Mouse (Mus musculus): ENCODE results near the gene Gpr137.

Gene Gpr137

DNA sequence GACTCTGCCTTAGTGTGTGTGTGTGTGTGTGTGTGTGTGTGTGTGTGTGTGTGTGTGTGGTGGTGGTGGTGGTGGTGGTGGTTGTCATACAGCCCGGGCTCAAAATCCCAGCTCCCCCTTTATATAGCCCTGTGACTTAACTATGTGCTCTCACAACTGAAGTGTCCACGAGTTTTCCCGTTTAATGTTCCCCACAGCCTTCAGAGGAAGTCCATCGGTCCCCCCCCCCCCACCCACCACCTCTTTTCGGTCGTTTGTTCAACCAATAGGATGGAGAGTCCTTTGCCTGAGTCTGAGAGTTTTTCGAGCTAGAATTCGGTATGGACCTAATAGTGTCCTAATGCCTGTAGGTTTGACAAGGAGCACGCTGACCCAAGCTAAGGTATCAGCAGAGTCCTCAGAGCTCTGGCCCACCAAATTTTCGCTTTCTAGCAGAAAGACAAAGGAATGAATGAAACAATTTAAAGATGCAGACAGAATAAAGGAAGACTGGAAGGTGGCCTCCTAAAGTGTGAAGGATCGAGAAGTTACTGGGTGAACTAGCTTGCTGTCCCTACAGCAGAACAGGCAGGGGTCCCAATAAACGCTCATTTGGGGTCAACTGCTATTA, 31.4 kb upstream of the Gpr137 start:
- DNase-seq (ENCODE audit: low read depth, low spot score), result no peak

DNA sequence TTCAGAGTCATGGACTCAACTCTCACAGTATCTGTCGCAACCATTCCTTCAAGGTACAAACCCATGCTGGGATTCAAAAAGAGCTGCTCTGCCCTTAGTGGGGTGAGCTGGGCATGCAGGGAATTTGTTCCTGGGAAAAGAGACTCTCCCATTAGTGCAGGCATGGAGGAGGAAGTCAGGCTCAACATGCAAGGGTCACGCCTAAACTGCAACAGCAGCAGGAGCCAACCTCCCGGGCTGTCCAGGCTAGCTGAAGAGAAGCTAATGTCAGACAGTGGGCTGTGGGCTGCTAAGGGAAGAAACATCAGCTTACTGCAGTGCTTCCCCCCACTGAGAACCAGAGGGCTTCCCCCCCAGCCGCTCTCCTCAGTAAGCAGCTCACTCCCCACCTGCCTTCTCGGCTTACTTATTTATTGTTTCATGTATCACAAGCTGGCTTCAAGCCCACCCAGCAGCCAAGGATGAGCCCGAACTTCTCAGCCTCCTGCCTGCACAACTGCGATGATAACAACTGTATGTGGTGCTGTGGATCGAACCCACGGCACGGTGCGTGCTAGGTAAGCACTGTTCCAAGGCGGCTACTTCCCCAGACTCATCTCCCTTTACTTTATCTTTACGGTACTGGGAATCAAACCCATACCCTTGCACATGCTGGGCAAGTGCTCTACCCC, 30.1 kb upstream of the Gpr137 start:
- no peak for DNase-seq (ENCODE audit: low read depth, low spot score)

DNA sequence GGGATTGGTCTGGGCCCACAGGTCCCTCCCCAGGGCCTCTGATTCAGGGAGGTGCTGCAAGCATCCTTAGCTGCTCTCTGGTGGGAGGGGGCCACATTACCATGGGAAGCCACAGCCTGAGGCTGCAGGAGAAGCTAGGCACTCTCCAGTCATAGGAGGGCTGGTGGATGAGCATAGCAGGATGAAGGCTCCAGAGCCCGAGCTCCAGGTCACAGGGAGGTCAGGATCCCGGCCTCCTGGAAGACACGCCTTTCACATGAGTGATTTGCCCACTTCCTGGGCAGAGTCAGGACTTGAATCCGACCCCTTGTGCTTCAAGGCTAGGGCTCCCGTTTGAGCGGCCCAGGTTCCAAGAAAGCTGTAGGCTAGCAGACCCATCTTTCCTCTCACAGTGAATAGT, 29.4 kb upstream of the Gpr137 start:
- DNase-seq (ENCODE audit: low read depth, low spot score), result no peak

DNA sequence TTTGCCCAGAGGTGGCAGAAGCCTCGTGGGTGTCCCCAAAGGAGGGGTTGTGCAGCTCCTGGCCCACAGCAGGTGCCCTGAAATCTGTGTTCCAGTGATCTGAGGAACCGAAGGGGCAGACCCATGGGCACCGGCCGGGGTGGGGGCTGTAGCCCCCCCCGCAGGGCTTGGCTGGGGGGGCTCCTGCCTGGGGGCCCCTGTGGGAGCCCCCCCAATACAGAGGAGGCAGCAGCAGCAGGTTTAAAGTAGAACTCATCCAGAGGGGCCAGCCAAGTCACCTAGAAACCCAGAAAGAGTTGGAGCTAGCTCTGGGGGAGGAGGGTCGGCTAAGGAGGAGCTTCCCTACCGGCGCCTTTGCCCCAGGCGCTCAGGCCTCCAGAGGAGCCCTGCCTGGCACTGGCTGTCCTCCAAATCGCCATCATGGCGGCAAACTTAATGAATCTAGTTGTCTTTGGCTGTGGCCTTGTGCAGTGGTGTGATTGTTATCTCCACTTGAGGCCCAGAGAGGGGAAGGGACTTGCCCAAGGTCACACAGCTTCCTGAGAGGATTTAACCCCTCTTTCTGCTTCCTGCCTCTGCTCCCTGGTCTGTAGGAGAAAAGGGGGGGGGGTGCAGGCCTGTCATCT, 28.3 kb upstream of the Gpr137 start:
- DNase-seq (ENCODE audit: low read depth, low spot score), result no peak

DNA sequence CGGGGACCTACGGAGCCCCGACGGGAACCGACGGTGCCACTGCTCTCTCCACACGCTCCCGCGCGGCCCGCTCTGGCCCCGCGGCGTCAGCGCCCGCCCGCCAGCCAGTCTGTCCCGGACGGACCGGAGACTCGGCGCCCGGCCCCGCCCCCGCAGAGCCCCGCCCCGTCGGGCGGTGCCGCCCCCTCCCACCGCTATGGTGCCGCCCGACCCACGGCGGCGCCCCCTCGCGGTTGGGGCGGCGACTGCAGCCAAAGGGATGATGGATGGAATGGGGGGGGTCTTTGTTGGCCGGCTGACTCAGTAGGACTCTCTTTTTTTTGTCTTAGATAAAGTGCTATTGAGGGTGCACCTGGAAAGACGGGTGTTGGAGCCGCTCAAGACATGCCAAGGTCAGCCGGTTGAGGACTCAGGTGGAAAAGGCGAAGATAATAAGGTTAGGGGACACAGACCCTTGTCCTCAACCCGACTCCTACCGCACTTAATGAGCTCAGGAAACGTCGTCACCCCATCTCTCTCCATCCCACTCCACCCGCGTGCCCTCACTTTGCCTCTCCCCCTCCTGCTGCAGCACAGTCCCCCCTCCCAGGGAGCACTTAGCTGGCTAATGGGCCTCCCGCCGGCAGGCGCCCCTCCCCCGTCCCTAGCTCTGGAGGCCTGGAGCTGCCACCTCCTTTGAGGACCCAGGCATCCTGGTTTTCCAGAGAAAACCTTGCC, 27.5 kb upstream of the Gpr137 start:
- DNase-seq (ENCODE audit: low read depth, low spot score), result no peak

DNA sequence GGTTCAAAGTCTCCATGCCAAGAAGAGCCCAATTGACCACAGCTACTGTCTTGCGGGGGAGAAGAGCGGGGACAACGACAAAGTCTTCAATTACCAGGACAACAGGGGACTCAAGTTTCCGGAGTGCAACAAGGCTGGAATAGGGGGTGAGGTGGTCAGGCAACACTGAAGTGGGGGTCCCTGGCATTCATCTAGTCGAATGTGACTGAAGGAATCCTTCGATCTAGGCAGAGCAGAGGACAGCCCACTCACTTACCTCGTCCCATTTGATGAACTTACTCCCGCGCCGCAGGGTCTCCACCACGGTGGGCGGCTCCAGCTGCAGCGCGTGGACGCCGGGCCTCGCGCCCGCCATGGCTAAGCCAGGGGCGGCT, 27.0 kb upstream of the Gpr137 start:
- no peak for DNase-seq (ENCODE audit: low read depth, low spot score)

DNA sequence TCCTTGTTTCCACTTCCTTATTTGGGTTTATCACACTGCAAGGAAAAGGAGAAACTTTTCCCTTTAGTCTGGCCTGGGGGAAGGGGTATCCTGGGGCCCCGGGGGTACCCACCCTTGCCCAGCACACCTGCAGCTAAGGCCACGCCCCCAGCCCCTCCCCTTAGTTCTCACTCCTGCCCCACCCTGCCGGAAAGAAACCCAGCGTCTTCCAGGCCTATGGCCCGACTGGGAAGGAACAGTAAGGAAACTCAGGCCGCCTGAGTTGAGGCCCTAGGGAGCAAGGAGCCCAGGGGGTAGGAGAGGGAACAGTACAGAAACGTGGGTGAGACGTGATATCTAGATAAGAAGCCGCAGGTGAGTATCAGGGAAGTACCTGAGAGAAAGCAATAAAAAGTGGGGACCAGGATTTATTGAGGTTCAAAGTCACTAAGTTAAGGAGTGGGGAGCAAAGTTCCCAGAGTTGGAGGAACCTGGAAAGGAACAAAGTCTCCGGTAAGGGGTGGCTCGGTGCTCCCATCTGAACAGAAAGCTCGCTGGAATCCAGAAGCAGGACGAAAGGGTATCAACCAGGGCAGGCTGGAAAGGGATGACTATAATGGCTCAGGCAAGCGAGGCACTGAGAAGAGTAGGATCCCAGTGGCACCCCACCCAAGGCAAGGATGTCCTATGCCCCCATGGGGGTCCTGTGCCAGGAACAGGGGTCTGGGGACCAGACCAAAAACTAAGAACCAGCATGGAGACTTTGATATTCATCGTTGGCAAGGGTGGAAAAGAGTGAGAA, 26.4 kb upstream of the Gpr137 start:
- DNase-seq (ENCODE audit: low read depth, low spot score), result no peak

DNA sequence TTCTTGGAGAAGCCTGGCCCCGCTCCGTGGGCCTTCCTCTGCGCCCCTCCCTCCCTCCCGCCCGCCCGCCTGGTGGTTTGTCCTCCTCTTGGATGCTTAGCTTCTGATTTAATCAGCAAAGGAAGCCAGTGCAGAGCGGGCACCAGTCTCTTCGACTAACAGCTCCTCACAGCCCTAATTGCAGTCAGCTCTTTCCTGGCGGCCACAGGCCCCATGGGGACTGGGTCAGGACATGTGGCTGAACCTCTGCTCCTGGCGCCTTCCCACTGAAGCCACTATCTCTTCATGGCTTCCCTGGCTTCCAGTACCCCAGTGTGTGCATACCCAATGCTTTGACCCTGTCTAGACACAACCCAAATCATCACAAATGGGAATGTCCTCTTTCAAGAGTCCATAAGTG, 14.2 kb upstream of the Gpr137 start:
- DNase-seq (ENCODE audit: low read depth, low spot score), result no peak

DNA sequence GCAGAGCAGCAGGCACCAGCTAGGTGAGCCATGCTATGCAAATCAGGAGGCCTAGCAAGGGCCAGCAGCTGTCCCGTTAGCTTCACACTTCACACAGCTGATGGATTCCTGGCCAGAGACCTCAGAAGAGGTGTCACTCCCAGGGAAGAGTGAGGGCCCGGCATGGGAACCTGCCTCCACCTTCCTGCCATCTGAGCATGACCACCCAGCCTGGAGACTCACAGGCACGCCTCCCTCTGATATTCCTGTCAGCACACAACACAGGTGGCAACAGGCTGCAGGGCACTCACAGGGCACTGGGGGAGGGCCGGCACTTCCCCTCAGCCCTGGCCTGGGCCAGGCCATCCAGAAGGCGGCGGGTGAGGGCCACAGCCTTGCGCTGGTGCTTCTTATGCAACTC, 13.1 kb upstream of the Gpr137 start:
- DNase-seq (ENCODE audit: low read depth, low spot score), result no peak

DNA sequence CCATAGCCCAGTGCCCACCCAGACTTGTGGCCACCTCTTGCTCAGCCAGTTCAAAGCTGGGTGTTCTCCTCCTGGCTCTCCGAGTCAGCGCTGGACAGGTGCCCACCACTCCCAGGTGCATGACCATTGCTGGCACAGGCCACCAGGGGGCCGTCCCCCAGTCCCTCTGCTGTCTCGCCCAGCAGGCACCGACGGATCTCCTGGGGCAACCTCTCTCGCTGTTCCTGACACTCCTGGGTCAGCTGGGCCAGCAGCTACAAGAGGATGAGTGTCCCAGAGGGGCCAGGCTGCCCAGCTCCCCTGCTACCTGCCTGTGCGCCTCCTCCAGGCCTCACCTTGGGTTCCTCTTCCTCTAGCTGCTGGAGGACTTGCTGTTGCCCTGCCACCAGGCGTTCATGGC, 11.8 kb upstream of the Gpr137 start:
- no peak for DNase-seq (ENCODE audit: low read depth, low spot score)

DNA sequence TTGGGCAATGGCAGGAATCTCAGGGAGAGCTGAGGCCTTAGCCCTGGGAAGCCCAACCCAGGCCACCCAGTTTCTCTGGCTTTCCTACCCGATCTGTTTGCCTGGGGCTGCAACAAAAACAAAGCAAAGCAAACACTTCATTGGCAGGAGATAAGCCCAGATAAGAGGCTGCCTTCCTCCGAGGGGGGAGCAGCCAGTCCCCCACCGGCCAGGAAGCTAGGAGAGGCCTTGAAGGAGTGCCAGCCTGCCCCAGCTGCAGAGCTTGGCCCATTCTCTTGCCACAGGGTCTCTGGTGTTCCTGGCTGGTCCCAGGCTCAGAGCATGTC, 10.4 kb upstream of the Gpr137 start:
- DNase-seq (ENCODE audit: low read depth, low spot score), result no peak

DNA sequence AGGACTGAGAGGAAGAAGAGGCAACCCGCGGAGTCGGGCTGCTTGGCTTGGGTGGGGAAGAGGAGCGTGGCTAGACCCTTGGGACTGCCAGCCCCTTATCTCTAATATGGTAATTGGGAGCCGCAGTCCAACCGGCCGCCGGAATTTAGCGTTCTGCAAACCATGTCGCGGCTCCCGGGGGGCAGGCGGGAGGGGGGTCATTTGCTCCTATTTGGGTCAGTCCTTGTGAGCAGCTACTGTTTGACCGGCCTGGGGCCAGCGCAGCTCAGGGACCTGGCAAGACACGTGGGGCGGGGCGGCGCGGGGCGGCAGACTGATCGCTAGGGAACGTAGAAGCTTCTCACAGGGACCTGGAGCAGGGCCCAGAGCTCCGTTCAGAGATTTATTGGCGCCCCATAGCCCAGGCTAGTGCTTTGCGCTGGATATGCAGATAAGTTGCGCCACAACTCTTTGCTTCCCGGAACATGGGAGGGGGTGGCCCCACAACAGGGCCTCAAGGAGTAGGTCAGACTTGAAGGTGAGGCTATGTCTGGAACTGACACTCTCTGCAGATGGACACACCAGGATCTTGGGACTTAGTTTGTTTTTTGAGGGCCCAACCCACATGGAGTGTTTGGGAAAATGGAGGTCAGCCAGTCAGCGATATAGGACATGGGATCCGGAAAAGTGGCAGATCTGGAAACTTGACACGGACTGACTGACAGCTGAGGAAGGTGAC, 9.9 kb upstream of the Gpr137 start:
- DNase-seq (ENCODE audit: low read depth, low spot score), result peak; percentile 87

DNA sequence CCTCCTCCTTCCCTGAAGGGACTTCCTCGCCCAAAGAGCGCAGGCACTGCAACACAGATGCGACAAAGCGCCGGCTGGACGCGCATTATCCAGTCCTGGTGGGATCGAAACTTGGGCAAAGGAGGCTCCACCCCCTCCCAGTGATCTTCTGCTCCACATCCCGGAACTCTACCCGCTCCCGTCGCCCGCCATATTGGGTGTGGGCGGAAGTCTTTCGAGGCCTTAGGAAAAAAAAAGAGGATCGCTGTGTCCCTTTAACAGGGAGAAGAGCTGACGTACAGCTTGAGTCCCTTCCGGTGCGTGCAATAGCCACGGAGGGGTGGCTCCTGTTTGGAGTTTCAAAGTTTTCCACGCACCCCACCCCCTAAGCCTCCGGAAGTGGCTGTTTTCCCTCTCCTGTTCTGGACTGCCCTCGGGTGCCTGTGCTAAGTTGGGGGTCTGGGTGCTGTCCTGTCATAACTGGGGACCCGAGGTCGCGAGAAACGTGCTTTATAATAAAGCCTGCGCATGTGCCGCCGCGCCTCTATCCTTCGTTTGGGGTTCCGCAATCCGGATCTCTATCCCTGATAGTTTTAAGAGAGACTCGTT, 9.2 kb upstream of the Gpr137 start:
- DNase-seq (ENCODE audit: low read depth, low spot score), result peak; percentile 94

DNA sequence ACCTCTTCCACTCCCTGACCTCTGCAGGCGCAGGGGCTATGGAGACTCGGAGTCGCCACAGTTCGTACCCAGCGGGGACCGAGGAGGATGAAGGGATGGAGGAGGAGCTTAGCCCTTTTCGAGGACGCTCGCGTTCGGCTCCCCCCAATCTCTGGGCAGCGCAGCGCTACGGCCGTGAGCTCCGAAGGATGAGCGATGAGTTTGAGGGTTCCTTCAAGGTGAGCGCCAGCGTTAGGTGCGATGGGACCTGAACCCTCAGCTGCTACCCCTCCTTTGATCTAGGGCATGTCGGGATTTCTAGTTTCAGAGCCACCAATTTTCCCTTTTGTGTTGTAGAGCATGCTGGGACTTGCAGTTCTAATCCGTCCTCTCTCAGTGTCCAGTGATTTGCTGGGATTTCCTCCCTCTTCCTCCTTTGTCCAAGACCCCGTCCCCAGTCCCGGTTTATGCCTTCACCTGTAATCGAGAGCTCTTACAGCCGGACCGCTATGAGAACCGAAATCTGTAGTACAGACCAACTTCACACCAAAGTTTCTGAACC, 8.4 kb upstream of the Gpr137 start:
- peak; percentile 51 for DNase-seq (ENCODE audit: low read depth, low spot score)

DNA sequence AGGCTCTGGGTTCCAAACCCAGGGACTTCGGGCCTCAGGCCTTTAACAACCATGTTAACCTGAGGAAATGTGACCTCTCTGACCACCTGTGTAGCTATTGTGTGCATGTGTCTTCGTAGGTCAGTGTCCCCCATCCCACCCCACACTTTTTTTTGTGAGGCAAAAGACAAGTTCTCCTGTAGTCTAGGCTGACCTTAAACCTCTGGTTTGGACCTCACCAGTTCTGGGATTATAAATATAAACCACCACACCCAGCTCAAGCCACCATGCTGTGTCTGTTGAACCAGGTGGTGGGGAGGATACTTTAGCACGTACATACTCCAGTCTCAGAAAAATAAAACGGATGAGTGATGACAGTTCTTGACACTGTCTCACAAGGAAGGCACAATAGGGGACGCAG, 7.7 kb upstream of the Gpr137 start:
- no peak for DNase-seq (ENCODE audit: low read depth, low spot score)

DNA sequence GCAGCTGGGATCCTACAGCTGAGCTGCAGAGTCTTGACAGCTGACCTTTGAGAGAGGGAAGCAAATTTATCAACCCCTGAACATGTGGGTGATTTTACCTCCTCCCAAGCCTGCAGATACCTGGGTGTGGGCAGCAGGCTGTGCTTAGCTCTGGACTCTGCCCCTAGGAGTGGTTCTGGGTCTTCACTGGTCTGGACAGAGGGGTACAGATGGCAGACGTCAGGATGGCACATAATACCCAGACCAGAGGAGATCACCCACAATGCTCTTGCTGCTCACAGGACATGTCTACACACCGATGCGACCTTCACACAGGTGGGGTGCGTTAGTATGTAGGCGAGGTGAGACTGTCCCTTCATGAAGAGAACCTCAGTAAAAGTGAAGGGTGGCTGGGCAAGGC, 7.3 kb upstream of the Gpr137 start:
- DNase-seq (ENCODE audit: low read depth, low spot score), result no peak

DNA sequence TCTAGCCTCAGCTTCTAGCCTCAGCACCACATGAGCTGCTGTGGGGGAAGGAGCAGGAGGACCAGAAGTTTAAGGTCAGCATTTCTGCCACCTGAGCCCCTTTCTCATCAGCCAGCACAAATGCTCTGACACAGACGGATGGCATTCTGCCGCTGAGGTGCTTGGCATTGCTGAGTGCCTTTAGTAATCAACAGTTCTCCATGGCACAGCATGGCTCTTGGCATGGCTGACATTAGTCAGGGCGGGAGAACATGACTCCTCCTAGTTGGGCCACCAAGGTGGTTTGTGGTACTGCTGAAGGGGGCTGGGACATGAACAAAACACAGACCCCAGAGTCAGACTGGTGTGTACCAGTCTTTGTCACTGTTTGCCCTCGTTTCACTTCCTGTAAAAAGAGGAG, 5.9 kb upstream of the Gpr137 start:
- no peak for DNase-seq (ENCODE audit: low read depth, low spot score)

DNA sequence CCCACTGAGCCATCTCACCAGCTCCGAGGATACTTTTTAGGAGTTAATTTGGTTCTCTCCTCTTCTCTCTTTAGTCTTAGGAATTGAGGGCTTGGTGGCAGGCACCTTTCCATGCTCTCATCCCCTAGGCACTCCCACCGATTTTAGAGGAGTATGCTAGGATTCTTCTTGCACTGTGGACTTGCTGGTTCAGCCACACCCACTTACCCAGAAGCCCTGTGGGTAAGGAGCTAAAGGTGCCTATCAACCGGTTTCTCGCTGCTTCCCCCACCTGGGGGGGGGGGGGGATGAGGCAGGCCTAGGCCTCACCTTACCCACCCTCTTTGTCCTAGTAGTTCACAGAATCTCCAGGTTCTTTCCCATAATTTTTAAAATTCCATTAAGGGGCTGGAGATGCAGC, 5.5 kb upstream of the Gpr137 start:
- no peak for DNase-seq (ENCODE audit: low read depth, low spot score)

DNA sequence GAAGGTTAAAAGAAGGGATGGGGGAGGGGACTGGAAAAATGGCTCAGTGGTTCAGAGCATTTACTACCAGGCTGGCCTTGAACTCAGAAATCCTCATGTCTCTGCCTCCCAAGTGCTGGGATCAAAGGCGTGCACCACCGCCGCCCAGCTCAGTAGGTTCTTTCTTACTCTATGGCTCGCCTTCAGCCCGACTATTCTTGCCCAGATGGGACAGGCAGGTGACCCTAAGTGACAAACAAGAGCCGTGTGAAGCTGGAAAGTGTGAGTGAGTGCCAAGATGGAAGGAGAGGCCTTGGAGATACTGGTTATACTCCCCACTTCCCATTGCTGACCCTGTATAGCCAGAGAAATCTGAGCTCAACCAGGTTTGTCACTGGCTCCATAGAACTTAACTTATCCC, 1.4 kb upstream of the Gpr137 start:
- no peak for DNase-seq (ENCODE audit: low read depth, low spot score)

DNA sequence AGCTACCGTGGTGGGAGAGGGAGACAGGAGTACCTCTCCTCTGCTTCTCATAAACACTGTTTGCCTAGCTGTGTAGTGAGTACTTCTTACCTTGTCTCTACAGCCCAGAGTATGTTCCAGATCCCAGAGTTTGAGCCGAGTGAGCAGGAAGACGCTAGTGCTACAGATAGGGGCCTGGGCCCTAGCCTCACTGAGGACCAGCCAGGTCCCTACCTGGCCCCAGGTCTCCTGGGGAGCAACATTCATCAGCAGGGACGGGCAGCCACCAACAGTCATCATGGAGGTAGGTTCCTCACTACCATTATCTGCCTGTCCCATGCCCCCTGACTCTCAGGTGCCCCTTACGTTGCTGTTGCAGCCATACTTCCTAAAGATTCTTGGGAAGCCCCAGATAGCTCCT, 484 bp upstream of the Gpr137 start:
- DNase-seq (ENCODE audit: low read depth, low spot score), result no peak

Data from skeletal muscle tissue, adult 2 months (tissue).